Mouse (Mus musculus): Measurements from ENCODE around the gene Trpm3.

GRCm38 (mm10) chr19:22901892-22902291 lies 763.0 kb downstream of the Trpm3 start:
- TF ChIP-seq GATA1 (IDR thresholded peaks at IDR 0.05; ENCODE audit: borderline replicate concordance, low read length) (no peak), TAL1 (conservative IDR thresholded peaks at IDR 0.05; ENCODE audit: low read depth, low read length) (no peak), CTCF (IDR thresholded peaks at IDR 0.05; ENCODE audit: low read depth, low read length) (no peak)
